Mouse (Mus musculus) CH12.LX (cell line): ENCODE data around the gene Avp. TPM values are rescaled to one million over a fixed set of nuclear protein-coding genes. Genes with fewer than 3 reads are reported as not detected.

Source experiments
- DNase-seq: peaks from one replicate; pipeline ENCODE4 v3.0.0-alpha.2; 2013; ENCODE audit errors: extremely low read depth
- H3K27ac ChIP-seq: 2 replicates; pipeline ENCODE4 v1.5.1; 2012; ENCODE audit warnings: low read depth, mild to moderate bottlenecking, control low read depth, moderate library complexity; ENCODE audit not compliant: insufficient read depth
- H3K27me3 ChIP-seq: replicated peaks from 2 replicates; pipeline ENCODE3; 2012; ENCODE audit warnings: inconsistent platforms
- H3K36me3 ChIP-seq, 2 experiments: replicated peaks in 1 of 2; 2 replicates each; pipeline versions ENCODE3 to v1.6.1; 2012; ENCODE audit warnings: inconsistent platforms in 1 of 2, low read length in 1 of 2, mild to moderate bottlenecking in 1 of 2, mixed read lengths in 1 of 2, moderate library complexity in 1 of 2; ENCODE audit not compliant: control insufficient read depth in 1 of 2, insufficient read depth in 1 of 2
- H3K4me1 ChIP-seq, 2 experiments: 2 replicates each; pipeline ENCODE4 v1.6.1; 2012; ENCODE audit warnings: inconsistent platforms in 1 of 2, moderate library complexity in 1 of 2; ENCODE audit not compliant: insufficient read depth in 2 of 2, control insufficient read depth in 1 of 2
- H3K4me2 ChIP-seq: 2 replicates; pipeline ENCODE4 v1.6.1; 2012; ENCODE audit warnings: low read depth, mild to moderate bottlenecking, control low read depth; ENCODE audit not compliant: poor library complexity, insufficient read depth, severe bottlenecking
- H3K4me3 ChIP-seq, 3 experiments: fragments of 150-350 bp in 1 of 3; sonication (generic) in 1 of 3; replicated peaks in 1 of 3; 2 replicates each; pipeline versions ENCODE3 to v1.5.1; 2011 to 2012; ENCODE audit warnings: low read depth in 2 of 3, low read length in 2 of 3, mild to moderate bottlenecking in 2 of 3, moderate library complexity in 2 of 3, control low read depth in 1 of 3, improper control_type of control experiment in 1 of 3, inconsistent platforms in 1 of 3, mixed read lengths in 1 of 3; ENCODE audit not compliant: poor library complexity in 1 of 3
- H3K79me2 ChIP-seq: replicated peaks from 2 replicates; pipeline ENCODE4 v1.6.1; 2012; ENCODE audit warnings: mild to moderate bottlenecking, moderate library complexity; ENCODE audit not compliant: control insufficient read depth, poor library complexity, insufficient read depth, severe bottlenecking; ENCODE audit errors: extremely low read depth
- H3K9ac ChIP-seq: 2 replicates; pipeline ENCODE4 v1.6.1; 2012; ENCODE audit warnings: low read depth, mild to moderate bottlenecking, control low read depth, moderate library complexity; ENCODE audit not compliant: insufficient read depth
- H3K9me3 ChIP-seq: replicated peaks from 2 replicates; pipeline ENCODE3; 2012; ENCODE audit warnings: low read length, inconsistent platforms, mixed read lengths
- CHD1 ChIP-seq: IDR thresholded peaks from 2 replicates; pipeline ENCODE4 v1.6.1; 2012; ENCODE audit warnings: low read depth, low read length, improper control_type of control experiment, inconsistent platforms
- E2F4 ChIP-seq: IDR thresholded peaks from 2 replicates; pipeline ENCODE4 v1.6.1; 2011; ENCODE audit warnings: low read depth, low read length, improper control_type of control experiment; ENCODE audit not compliant: insufficient replicate concordance
- EP300 ChIP-seq: IDR thresholded peaks from 2 replicates; pipeline ENCODE4 v1.6.1; 2011; ENCODE audit warnings: low read length, improper control_type of control experiment
- GABPA ChIP-seq: IDR thresholded peaks from 2 replicates; pipeline ENCODE4 v1.6.1; 2012; ENCODE audit warnings: low read depth, low read length, improper control_type of control experiment, inconsistent platforms; ENCODE audit not compliant: insufficient replicate concordance
- HCFC1 ChIP-seq: IDR thresholded peaks from 2 replicates; pipeline ENCODE4 v1.6.1; 2012; ENCODE audit warnings: low read depth, mild to moderate bottlenecking, inconsistent platforms, low read length, improper control_type of control experiment
- IRF4 ChIP-seq: IDR thresholded peaks from 2 replicates; pipeline ENCODE4 v1.6.1; 2014; ENCODE audit warnings: low read depth, mild to moderate bottlenecking, inconsistent platforms, low read length, improper control_type of control experiment
- JUND ChIP-seq: conservative IDR thresholded peaks from 2 replicates; pipeline ENCODE4 v1.6.1; 2011; ENCODE audit warnings: low read depth, low read length, improper control_type of control experiment
- KAT2A ChIP-seq: IDR thresholded peaks from 2 replicates; pipeline ENCODE4 v1.6.1; 2012; ENCODE audit warnings: low read length, improper control_type of control experiment, inconsistent platforms; ENCODE audit not compliant: insufficient replicate concordance
- MAFK ChIP-seq: IDR thresholded peaks from 2 replicates; pipeline ENCODE4 v1.6.1; 2011; ENCODE audit warnings: low read length, improper control_type of control experiment; ENCODE audit not compliant: insufficient replicate concordance
- MAX ChIP-seq: IDR thresholded peaks from 2 replicates; pipeline ENCODE4 v1.6.1; 2011; ENCODE audit warnings: low read length, improper control_type of control experiment
- MEF2A ChIP-seq: IDR thresholded peaks from 2 replicates; pipeline ENCODE4 v1.6.1; 2014; ENCODE audit warnings: low read depth, mild to moderate bottlenecking, inconsistent platforms, low read length, improper control_type of control experiment, borderline replicate concordance
- MYC ChIP-seq: IDR thresholded peaks from 2 replicates; pipeline ENCODE4 v1.6.1; 2011; ENCODE audit warnings: low read depth, mild to moderate bottlenecking, improper control_type of control experiment, low read length
- POLR2AphosphoS2 ChIP-seq: IDR thresholded peaks from 2 replicates; pipeline ENCODE4 v1.6.1; 2011; ENCODE audit warnings: low read depth, low read length, improper control_type of control experiment
- RCOR1 ChIP-seq: conservative IDR thresholded peaks from 2 replicates; pipeline ENCODE4 v1.6.1; 2012; ENCODE audit warnings: low read depth, mild to moderate bottlenecking, inconsistent platforms, low read length, improper control_type of control experiment
- TBP ChIP-seq: conservative IDR thresholded peaks from 2 replicates; pipeline ENCODE4 v1.6.1; 2011; ENCODE audit warnings: low read depth, low read length, improper control_type of control experiment
- UBTF ChIP-seq: IDR thresholded peaks from 2 replicates; pipeline ENCODE4 v1.6.1; 2012; ENCODE audit warnings: low read depth, mild to moderate bottlenecking, inconsistent platforms, low read length, improper control_type of control experiment, moderate library complexity
- ZKSCAN1 ChIP-seq: IDR thresholded peaks from 2 replicates; pipeline ENCODE4 v1.6.1; 2012; ENCODE audit warnings: low read depth, inconsistent platforms, low read length, improper control_type of control experiment, borderline replicate concordance
- ZMIZ1 ChIP-seq: IDR thresholded peaks from 2 replicates; pipeline ENCODE4 v1.6.1; 2012; ENCODE audit warnings: low read depth, mild to moderate bottlenecking, inconsistent platforms, low read length, improper control_type of control experiment
- dilution Hi-C: fragments of 300-500 bp; cut with MboI; formaldehyde crosslinking; loops from 2 replicates; pipeline ENCODE4 v1.14.3; 2020; ENCODE audit warnings: low sequenced_read_pairs; ENCODE audit not compliant: extremely low pct_unique_long_range_greater_than_20kb, extremely low pct_ligation_motif_present
- in situ Hi-C: fragments of 300-500 bp; cut with MboI; formaldehyde crosslinking; loops from 3 replicates; pipeline ENCODE4 v1.14.3; 2019; ENCODE audit warnings: low sequenced_read_pairs, low pct_ligation_motif_present, low pct_unique_long_range_greater_than_20kb, mixed read lengths
- polyA plus RNA-seq: library from polyadenylated mRNA; unstranded; fragments of >175 nt; gene quantifications from 2 replicates; pipeline ENCODE4 v1.2.1, GENCODE M21; 2012; ENCODE audit warnings: low read depth; ENCODE audit not compliant: insufficient read length
- total RNA-seq, 2 experiments: library from RNA; depleted of rRNA; stranded (reverse); fragments of 300-350 nt in 1 of 2; fragments of >200 nt in 1 of 2; gene quantifications; 2 replicates each; pipeline ENCODE4 v1.2.3; 2012 to 2014

Avp gene
- total and polyA plus RNA-seq, 3 experiments = not detected

GRCm38 (mm10) chr2:130589157-130589556, 6.8 kb upstream of the Avp start:
- Histone ChIP-seq H3K9me3 (no peaks in the 10 kb centered on the region), H3K4me1 (no peaks in the 10 kb centered on the region), H3K4me2 (no peak overlapping the region), H3K36me3 (peaks cover 25 to 46% of the 10 kb centered on the region in 2 experiments), H3K9ac (no peak overlapping the region), H3K4me3 (no peak overlapping the region), H3K27me3 (no peaks in the 10 kb centered on the region), H3K79me2 (no peaks in the 10 kb centered on the region), H3K27ac (no peak overlapping the region)
- TF ChIP-seq POLR2AphosphoS2 (peak; percentile 41; the same call in 1 of the 2 replicates), MYC (no peak), IRF4 (no peak)
- in situ Hi-C loops = no loop called here
- dilution Hi-C loops = no loop called here
- DNase-seq = no peak

GRCm38 (mm10) chr2:130588373-130588772, 6.0 kb upstream of the Avp start:
- H3K36me3 ChIP-seq = peaks cover 20 to 41% of the 10 kb centered on the region in 2 experiments
- TF ChIP-seq TBP (no peak), EP300 (no peak), IRF4 (no peak), HCFC1 (no peak), JUND (no peak), E2F4 (no peak), MYC (no peak), ZMIZ1 (no peak), RCOR1 (no peak), UBTF (no peak), GABPA (no peak), CHD1 (no peak), KAT2A (no peak), MAFK (no peak), MEF2A (no peak), ZKSCAN1 (no peak), MAX (no peak)
- H3K9me3 ChIP-seq = no peaks in the 10 kb centered on the region
- DNase-seq = no peak
- H3K9ac ChIP-seq = no peak overlapping the region
- no peak overlapping the region for H3K27ac ChIP-seq
- no peak overlapping the region for H3K4me2 ChIP-seq
- H3K4me3 ChIP-seq = no peak overlapping the region
- no peaks in the 10 kb centered on the region for H3K4me1 ChIP-seq
- dilution Hi-C loops (no loop called here), in situ Hi-C loops (no loop called here)
- no peaks in the 10 kb centered on the region for H3K79me2 ChIP-seq
- no peaks in the 10 kb centered on the region for H3K27me3 ChIP-seq
